Mouse (Mus musculus) c-Kit-positive CD71-positive TER-119-negative erythroid progenitor cells, embryonic 14.5 days (primary cell): ENCODE results near the gene Abhd15.

Experiments
- DNase-seq: peaks from one replicate; pipeline ENCODE4 v3.0.0-alpha.2; 2013; ENCODE audit warnings: low read depth

Abhd15 gene

DNA sequence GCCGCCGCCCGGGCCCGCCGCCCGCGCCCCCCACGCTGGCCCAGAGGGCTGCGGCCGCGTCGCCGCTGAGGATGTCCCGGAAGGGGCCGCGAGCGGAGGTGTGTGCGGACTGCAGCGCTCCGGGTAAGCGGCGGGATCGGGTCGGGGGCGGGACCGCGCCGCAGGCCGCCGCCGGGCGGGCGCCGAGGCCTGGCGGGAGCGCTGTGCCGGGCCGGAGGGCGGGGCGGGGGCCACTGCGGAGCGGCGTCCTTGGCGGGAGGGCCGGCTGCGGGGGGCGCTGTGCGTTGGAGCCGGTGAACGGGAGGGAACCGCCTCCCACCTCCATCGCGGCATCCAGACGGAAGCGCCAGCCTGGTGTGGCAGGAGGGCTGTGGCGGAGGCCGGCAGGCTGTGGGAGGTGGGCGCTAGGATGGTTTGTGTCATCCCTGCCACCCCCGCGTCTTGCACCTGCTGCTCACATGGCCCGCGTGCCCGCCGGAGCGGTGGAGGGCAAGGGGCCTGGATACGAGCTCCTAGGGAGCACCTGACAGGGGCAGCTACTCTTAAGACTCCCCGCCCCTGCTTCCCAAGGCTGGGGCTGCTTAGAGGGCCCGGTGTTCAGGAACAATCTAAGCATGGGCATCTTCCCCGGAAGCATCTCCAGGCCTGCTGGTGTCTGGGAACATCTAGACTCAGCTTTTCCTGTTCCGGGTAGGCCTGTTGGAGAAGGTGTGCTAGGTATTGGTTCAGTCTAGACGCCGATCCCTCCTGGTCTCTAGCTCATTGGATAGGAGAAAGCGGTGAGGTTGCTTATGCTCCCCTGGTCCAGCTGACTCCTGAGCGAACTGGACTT, 21.2 kb upstream of the Abhd15 start, which contains the start of gene Git1:
Gene Git1, plus strand, starts transcription at position 51 of the 832 bp plus-strand sequence.
- no peak for DNase-seq

- no peak for DNase-seq
Observed at GRCm38 (mm10) chr11:77494344-77494676, 20.6 kb upstream of the Abhd15 start.

GRCm38 (mm10) chr11:77494782-77495181, 20.1 kb upstream of the Abhd15 start:
- DNase-seq: no peak

- no peak for DNase-seq
Observed at GRCm38 (mm10) chr11:77495507-77495906, 19.4 kb upstream of the Abhd15 start.

DNA sequence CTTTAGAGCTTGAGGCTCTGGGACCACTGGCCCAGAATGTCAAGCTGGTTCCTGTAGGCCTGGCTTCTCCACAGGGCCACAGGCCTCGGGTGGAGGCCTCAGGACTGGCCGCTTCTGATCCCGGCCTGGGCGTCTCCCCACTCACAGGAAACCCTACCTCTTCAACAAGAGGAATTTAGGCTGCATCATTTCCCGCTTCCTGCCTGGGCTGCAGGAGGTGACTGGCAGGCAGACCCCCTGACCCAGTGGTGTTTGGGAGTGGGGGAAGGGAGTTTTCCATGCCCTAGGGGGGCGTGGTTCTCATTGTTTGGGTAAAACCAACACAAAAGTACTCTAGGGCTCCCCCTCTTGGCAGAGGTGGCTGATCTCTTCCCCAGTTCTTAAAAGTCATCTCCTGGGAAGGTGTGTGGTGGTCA, 17.6 kb upstream of the Abhd15 start:
- DNase-seq: no peak

GRCm38 (mm10) chr11:77497851-77498250, 17.1 kb upstream of the Abhd15 start:
- no peak for DNase-seq

- DNase-seq: no peak
Observed at GRCm38 (mm10) chr11:77498261-77499139, 16.4 kb upstream of the Abhd15 start.

DNA sequence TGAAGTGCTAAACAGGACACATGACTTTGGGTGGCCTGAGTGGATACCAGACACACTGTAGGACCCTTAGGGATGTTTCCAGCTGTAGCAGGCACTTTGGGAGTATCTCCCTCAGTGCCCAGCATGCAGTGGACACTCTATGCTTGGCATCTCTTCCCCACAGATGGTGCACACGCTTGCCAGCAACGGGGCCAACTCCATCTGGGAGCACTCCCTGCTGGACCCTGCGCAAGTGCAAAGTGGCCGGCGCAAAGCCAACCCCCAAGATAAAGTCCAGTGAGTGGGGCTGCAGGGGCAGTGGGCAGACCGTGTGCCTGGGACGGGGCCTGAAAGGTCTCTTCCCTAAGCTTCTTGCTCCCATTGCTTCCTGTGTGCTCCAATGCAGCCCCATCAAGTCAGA, 15.6 kb upstream of the Abhd15 start:
- DNase-seq: no peak

DNA sequence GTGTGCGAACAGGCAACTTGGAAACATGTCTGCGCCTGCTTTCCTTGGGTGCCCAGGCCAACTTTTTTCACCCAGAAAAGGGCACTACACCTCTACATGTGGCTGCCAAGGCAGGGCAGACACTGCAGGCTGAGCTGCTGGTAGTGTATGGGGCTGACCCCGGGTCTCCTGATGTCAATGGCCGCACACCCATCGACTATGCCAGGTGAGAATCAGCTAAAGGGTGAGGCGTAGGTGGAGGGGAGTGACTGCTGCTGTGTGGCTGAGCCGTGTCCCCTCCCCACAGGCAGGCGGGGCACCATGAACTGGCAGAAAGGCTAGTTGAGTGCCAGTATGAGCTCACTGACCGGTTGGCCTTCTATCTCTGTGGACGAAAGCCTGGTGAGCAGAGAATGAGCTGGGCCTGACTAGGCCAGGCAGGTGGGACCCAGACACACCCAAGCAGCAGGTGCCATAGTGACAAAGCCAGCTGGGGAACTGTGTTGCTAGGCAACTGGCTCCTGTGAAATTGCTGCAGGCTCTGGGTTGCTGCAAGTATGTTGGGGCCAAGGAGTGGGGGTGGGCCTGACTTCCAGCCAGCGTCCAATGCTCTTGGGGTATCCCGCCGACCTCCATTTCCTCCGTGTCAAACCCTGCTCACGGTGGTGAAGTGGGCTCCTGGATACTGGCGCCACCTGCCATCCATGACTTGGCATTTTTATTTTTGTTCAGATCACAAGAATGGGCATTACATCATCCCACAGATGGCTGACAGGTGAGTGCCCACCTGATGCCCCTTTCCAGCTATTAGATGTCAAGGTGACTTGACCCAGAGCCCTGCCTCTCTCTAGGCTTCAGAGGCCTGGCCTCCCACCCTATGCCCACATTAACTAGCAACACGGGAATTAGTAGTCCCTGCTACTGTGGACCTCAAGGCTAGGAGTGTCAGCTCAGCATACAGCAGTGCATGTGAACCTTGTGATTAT, 14.3 kb upstream of the Abhd15 start:
- DNase-seq: no peak

DNA sequence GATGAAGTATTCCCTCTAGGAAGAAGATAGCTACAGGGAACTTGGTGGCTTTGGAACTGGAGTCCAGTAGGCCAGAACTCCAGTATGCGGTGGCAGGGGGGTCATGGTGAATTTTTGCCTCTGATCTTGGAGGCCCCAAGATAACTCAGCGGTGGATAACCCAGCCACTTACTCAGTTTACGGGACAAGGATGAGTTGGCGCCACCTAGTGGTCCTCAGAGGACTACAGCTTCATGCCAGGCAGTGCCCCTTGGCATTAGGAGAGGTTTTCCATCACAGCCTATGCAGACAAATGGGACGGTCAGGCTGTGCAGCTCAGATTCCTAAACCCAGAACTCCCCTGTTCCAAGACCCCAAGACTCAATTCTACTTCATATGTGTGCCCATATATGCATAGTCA, 13.5 kb upstream of the Abhd15 start:
- DNase-seq: no peak

DNA sequence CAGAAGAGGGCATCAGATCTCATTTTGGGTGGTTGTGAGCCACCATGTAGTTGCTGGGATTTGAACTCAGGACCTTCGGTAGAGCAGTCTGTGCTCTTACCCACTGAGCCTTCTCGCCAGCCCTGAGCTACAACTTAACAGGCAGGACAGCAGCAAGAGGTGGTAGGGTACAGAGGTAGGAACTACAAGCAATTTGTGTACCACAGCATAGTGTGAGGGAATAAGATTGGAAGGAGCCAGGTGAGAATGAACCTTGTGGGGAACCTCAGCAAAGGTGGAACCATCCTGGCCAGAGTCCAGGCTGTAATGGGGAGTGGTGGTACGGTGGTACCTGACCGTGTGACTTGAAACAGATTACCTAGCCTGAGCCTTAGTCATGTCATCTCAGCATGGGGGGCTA, 12.9 kb upstream of the Abhd15 start:
- DNase-seq: no peak

GRCm38 (mm10) chr11:77502481-77502880, 12.4 kb upstream of the Abhd15 start:
- DNase-seq: no peak

- no peak for DNase-seq
Observed at GRCm38 (mm10) chr11:77503511-77503910, 11.4 kb upstream of the Abhd15 start.

DNA sequence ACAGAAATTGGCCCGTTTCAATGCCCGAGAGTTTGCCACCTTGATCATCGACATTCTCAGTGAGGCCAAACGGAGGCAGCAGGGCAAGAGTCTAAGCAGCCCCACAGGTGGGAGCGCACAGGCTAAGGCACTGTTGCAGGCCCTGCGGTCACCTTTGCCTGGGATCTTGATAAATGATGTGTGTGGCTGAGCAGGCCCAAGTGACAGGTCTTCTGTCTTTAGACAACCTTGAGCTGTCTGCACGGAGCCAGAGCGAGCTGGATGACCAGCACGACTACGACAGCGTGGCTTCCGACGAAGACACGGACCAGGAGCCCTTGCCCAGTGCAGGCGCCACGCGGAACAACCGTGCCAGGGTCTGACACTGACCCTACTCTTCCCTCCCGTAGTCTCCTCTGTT, 10.5 kb upstream of the Abhd15 start:
- DNase-seq: no peak

- DNase-seq: no peak
Observed at GRCm38 (mm10) chr11:77505291-77505980, 9.5 kb upstream of the Abhd15 start.

DNA sequence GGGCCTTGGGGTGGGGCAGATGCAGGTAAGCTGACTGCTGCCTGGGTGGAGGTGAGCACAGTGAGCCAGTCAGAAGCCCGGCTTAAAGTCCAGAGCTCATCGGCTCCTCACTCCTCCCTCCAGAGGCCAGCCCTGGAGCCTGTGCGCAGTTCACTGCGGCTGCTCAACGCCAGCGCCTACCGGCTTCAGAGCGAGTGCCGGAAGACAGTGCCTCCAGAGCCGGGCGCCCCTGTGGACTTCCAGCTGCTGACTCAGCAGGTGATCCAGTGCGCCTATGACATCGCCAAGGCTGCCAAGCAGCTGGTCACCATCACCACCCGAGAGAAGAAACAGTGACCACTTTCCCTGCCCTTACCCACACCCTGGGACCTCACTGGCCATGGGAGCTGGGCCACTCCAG, 8.6 kb upstream of the Abhd15 start:
- DNase-seq: no peak

DNA sequence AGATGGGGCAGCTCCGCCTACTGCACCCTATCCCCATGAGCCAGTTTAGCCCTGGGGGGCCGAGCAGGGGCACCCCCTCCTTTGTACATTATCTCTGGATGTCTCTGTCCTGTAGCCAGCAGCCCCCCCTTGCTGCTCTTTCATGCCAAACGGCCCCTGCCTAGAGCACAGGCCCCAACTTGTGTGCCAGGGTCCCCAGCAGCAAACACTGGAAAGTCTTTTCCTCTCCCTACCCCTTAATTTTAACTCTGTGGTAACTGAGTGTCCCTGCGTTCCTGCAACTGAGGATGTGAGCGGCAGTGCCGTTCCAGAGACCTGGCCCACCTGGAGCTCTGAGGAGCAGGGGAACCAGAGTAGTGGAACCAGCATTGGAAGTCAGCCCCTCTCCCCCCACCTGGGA, 8.0 kb upstream of the Abhd15 start:
- no peak for DNase-seq

- DNase-seq: no peak
Observed at GRCm38 (mm10) chr11:77507426-77507825, 7.5 kb upstream of the Abhd15 start.

GRCm38 (mm10) chr11:77508068-77509021, 6.6 kb upstream of the Abhd15 start:
- DNase-seq: no peak

- no peak for DNase-seq
Observed at GRCm38 (mm10) chr11:77511336-77511735, 3.6 kb upstream of the Abhd15 start.
